Mouse (Mus musculus) limb, embryonic 14.5 days (tissue): ENCODE results near the gene Olfr548-ps1. TPM values are rescaled to one million over a fixed set of nuclear protein-coding genes. Genes with fewer than 3 reads are reported as not detected.

Source experiments
- ATAC-seq: fragments of 200-750 bp; cut with Nextera tagmentation; 2 replicates; pipeline ENCODE4 v1.8.0; 2017; ENCODE audit warnings: low read depth, moderate number of reproducible peaks, moderate TSS enrichment; ENCODE audit not compliant: low FRiP score
- DNase-seq: peaks from one replicate; pipeline ENCODE4 v3.0.0-alpha.2; 2015; ENCODE audit warnings: low spot score
- H3K27ac ChIP-seq: fragments of 300-500 bp; sonication (generic); replicated peaks from 2 replicates; pipeline ENCODE4 v1.5.1; 2014; ENCODE audit warnings: low read depth, mild to moderate bottlenecking, low read length, moderate library complexity, mixed read lengths
- H3K27me3 ChIP-seq: fragments of 300-500 bp; sonication (generic); 2 replicates; pipeline ENCODE4 v1.6.1; 2014; ENCODE audit warnings: low read length, mixed read lengths; ENCODE audit not compliant: control insufficient read depth, insufficient read depth
- H3K36me3 ChIP-seq: fragments of 300-500 bp; sonication (generic); 2 replicates; pipeline ENCODE4 v1.6.1; 2014; ENCODE audit warnings: mild to moderate bottlenecking, low read length, moderate library complexity, mixed read lengths; ENCODE audit not compliant: control insufficient read depth, insufficient read depth
- H3K4me1 ChIP-seq: fragments of 300-500 bp; sonication (generic); 2 replicates; pipeline ENCODE4 v1.6.1; 2014; ENCODE audit warnings: antibody characterized with exemption, low read length, mixed read lengths; ENCODE audit not compliant: control insufficient read depth, insufficient read depth
- H3K4me2 ChIP-seq: fragments of 300-500 bp; sonication (generic); replicated peaks from 2 replicates; pipeline ENCODE4 v1.6.1; 2014; ENCODE audit warnings: low read depth, mild to moderate bottlenecking, low read length, moderate library complexity; ENCODE audit not compliant: severe bottlenecking
- H3K4me3 ChIP-seq: fragments of 300-500 bp; sonication (generic); replicated peaks from 2 replicates; pipeline ENCODE4 v1.5.1; 2014; ENCODE audit warnings: low read length
- H3K9ac ChIP-seq: fragments of 300-500 bp; sonication (generic); 2 replicates; pipeline ENCODE4 v1.6.1; 2014; ENCODE audit warnings: mild to moderate bottlenecking, low read depth, low read length, moderate library complexity; ENCODE audit not compliant: severe bottlenecking
- H3K9me3 ChIP-seq: fragments of 300-500 bp; sonication (generic); 2 replicates; pipeline ENCODE4 v1.6.1; 2016; ENCODE audit warnings: low read length; ENCODE audit not compliant: control insufficient read depth
- POLR2A ChIP-seq: fragments of 200-500 bp; IDR thresholded peaks from 2 replicates; pipeline ENCODE4 v1.8.0; 2012; ENCODE audit warnings: inconsistent platforms, mild to moderate bottlenecking, moderate library complexity, borderline replicate concordance; ENCODE audit not compliant: insufficient read depth, insufficient read length; ENCODE audit errors: extremely low read depth
- WGBS: fragments of 180-500 bp; shearing (Covaris S2); extraction: QIAGEN DNeasy Blood & Tissue Kit; methylation state at CpG from one replicate; pipeline ENCODE4 v1.1.7; 2014; 5-methylcytosine and 5-hydroxymethylcytosine counted together
- polyA plus RNA-seq, 2 experiments: library from polyadenylated mRNA; depleted of rRNA in 1 of 2; stranded (reverse) in 1 of 2; unstranded in 1 of 2; fragments of >200 nt; fragmentation: Nextera tagmentation in 1 of 2; extraction: Ambion mirVana in 1 of 2; gene quantifications; 2 replicates each; pipeline versions ENCODE4 v1.2.1 to v1.2.3; 2012 to 2014

The Olfr548-ps1 gene
- polyA plus RNA-seq, 2 experiments: not detected

DNA sequence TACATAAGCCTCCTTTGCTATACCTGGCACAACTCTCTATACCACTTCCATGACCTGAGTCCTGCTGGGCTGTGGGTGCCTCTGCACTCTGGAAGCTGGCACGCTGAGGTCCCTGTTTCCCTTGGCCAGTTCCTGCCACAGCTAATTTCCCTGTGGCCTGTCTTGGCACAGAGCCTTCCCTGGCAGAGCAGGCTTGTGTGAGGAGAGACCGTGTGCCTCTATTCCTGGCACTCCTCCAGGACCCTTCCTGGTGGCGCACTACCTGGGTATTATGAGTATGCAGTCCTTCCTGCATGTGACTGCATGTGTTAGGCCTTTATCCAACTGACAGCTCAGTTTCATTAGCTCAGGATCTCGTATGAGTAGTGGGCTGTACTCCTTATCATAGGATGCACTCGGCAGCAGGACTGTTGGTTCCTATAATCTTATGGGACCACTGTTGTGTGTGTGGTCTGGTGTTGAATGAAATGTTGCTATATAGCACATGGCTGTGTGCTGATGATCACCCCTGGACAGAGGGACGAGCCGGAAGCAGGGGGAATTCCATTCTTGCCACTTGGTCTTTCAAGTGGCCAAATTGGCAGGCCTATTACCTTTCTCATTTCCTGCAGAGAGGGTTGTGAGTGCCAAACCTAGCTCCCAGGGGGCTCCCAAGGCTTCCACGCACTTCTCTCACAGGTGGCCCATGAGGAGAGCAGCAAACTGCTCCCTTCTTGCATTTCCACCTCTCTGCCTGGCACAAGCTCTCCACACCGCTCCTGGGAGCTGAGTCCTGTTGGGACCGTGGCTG lies 24.2 kb upstream of the Olfr548-ps1 start:
- Histone ChIP-seq H3K36me3 (no peaks in the 10 kb centered on the region), H3K4me1 (peaks cover 6% of the 10 kb centered on the region; the same call in 1 of the 2 replicates), H3K9ac (no peak overlapping the region), H3K4me2 (no peak overlapping the region), H3K9me3 (no peaks in the 10 kb centered on the region), H3K27ac (no peak overlapping the region), H3K4me3 (no peak overlapping the region), H3K27me3 (peaks cover 4% of the 10 kb centered on the region; the same call in 1 of the 2 replicates)
- no peak for TF ChIP-seq POLR2A
- peak; percentile 13 for DNase-seq
- WGBS: 48% methylated on average over 10 of the region's 10 CpGs
- no peak for ATAC-seq

DNA sequence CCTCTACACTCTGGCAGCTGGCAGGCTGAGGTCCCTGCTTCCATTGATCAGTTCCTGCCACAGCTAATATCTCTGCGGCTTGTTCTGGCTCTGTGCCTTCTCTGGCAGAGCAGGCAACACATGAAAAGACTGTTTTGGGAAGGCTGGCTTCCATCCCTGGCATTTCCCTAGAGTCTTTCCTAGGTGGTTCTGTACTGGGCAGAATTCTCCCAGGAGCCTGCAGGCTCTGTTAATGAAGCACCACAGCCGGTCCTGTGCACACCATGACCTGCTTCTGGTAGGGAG lies 23.7 kb upstream of the Olfr548-ps1 start:
- Histone ChIP-seq H3K4me2 (no peak overlapping the region), H3K4me3 (no peak overlapping the region), H3K9me3 (no peaks in the 10 kb centered on the region), H3K9ac (no peak overlapping the region), H3K4me1 (peaks cover 6% of the 10 kb centered on the region; the same call in 1 of the 2 replicates), H3K27me3 (peaks cover 4% of the 10 kb centered on the region; the same call in 1 of the 2 replicates), H3K36me3 (no peaks in the 10 kb centered on the region), H3K27ac (no peak overlapping the region)
- DNase-seq: peak; percentile 6
- WGBS: 66% methylated on average over 2 of the region's 2 CpGs
- ATAC-seq: no peak
- TF ChIP-seq POLR2A: no peak

DNA sequence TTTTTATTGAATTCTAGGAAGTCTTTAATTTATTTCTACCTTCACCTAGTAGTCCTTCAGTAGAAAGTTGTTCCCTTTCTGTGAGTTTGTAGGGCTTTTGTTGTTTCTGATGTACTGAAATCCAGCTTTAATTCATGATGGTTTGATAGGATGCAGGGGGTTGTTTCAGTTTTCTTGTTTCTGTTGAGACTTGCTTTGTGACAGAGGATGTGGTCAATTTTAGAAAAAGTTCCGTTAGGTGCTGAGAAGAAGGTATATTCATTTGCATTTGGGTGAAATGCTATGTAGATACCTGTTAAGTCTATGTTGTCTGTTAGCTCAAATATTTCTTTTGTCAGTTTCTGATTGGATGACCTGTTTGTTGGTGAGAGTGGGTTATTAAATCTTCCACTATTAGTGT lies 11.6 kb upstream of the Olfr548-ps1 start:
- DNase-seq (no peak), ATAC-seq (no peak)
- Histone ChIP-seq H3K27ac (no peak overlapping the region), H3K4me2 (no peak overlapping the region), H3K4me1 (no peaks in the 10 kb centered on the region), H3K9me3 (no peaks in the 10 kb centered on the region), H3K9ac (no peak overlapping the region), H3K27me3 (no peaks in the 10 kb centered on the region), H3K36me3 (no peaks in the 10 kb centered on the region), H3K4me3 (no peak overlapping the region)
- 88% methylated on average over 1 of the region's 1 CpGs for WGBS
- TF ChIP-seq POLR2A: no peak

DNA sequence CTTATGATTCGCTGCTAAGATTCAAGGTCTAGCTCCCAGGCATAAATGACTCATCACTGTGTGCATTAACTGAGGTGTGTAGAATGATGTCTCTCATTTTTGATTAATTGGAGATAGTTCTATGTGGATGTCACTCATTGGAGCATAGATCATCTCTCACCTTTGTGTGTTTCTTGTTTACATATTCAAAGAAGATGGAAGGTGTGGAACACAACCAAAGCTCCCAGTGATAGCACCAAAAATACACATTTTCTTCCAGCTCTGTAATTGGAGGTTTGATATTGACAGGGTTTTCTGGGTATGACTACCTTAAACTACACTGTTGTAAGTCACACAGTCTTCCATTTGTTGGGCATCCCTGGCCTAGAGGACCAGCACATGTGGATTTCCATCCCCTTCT lies 6.2 kb upstream of the Olfr548-ps1 start, which contains the start of gene Olfr547:
Olfr547 (plus strand) TSS at position 301 of the 400 bp plus-strand sequence.
- H3K4me3 ChIP-seq: no peak within 1 kb of the TSS
- no peaks in the 10 kb centered on the region for H3K9me3 ChIP-seq
- no peak within 1 kb of the TSS for H3K27ac ChIP-seq
- no peak for TF ChIP-seq POLR2A
- no peak within 1 kb of the TSS for H3K4me2 ChIP-seq
- ATAC-seq: no peak
- no peak within 1 kb of the TSS for H3K9ac ChIP-seq
- no peaks in the 10 kb centered on the region for H3K4me1 ChIP-seq
- H3K27me3 ChIP-seq: no peaks in the 10 kb centered on the region
- DNase-seq: no peak
- WGBS: 74% methylated on average over 1 of the region's 1 CpGs
- no peaks in the 10 kb centered on the region for H3K36me3 ChIP-seq

DNA sequence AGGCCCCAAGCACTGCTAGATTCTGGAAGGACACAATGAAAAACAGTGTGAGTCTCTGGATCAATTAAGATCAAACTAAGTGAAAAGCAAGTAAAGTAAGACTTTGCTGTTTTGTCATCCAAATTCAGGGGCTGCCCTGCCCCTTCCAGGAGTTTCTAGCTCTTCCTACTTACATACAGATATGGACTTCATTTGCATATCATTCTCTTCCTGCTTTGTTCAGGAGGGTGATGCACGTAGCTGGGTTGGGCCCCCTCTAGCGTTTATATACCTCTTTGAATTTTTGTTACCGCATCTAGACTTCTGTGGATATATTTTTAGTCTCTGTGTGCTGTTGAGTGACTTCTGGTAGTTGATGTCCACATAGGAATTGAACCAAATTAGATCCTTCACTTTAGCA lies 555 bp downstream of the Olfr548-ps1 start:
- H3K4me3 ChIP-seq: no peak overlapping the region
- TF ChIP-seq POLR2A: no peak
- 59% methylated on average over 3 of the region's 3 CpGs for WGBS
- H3K9me3 ChIP-seq: no peaks in the 10 kb centered on the region
- no peak overlapping the region for H3K9ac ChIP-seq
- no peak overlapping the region for H3K27ac ChIP-seq
- no peaks in the 10 kb centered on the region for H3K27me3 ChIP-seq
- H3K36me3 ChIP-seq: no peaks in the 10 kb centered on the region
- ATAC-seq (no peak), DNase-seq (no peak)
- H3K4me2 ChIP-seq: no peak overlapping the region
- H3K4me1 ChIP-seq: no peaks in the 10 kb centered on the region
